Mouse (Mus musculus): ENCODE data around the gene Tmeff1. TPM values are rescaled to one million over a fixed set of nuclear protein-coding genes. Genes with fewer than 3 reads are reported as not detected.
"Not testable (repeated sequence)": the region's sequence is repeated elsewhere in the genome, so short reads cannot be mapped to it uniquely, and the experiment has no call there.

Gene Tmeff1
- polyA plus RNA-seq, 1 experiment, result 1.3 TPM

DNA sequence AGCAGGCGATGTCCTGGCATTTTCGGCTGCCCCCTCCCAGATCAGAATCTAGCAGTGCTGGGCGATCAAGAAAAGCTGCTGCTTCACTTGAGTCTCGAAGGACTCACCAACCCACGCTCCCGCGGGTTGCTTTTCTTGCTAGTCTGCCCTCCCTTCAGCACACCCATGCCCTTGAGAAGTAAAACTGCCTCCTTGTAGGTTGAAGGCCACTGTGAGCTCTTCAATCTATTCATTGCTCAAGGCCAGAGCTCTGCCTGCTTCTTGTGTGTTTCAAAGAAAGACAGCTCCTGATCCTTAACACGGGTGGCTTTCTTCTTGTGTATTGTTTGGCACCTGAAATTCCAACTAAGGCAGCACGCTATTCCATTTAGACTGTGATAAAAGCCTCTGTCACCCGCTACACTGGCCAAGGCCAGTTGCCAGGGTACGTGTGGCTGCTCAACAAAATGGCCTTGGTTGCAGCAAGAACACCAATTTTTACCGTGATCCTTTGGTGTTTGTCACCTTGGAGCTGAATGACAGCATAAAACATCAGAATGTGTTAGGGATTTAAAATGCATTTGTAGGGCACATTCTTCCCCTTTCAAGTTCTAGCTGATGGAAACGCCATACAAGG, 91.7 kb downstream of the Tmeff1 start:
- Histone ChIP-seq H3K36me3 (ENCODE audit: control insufficient read depth, insufficient read depth, low read length) (no peaks in the 10 kb centered on the region), H3K27me3 (ENCODE audit: control insufficient read depth, insufficient read depth, low read length) (no peaks in the 10 kb centered on the region), H3K4me1 (replicated peaks; ENCODE audit: control insufficient read depth, insufficient read depth, low read length) (no peaks in the 10 kb centered on the region), H3K4me3 (ENCODE audit: control insufficient read depth, insufficient read depth, low read length) (no peak overlapping the region), H3K27ac (ENCODE audit: control insufficient read depth, insufficient read depth, low read length) (no peak overlapping the region)
- no peak for DNase-seq
- TF ChIP-seq CTCF (IDR thresholded peaks at IDR 0.05; ENCODE audit: borderline replicate concordance, control insufficient read depth, extremely low read depth, insufficient read depth, low read length, poor library complexity) (no peak), POLR2A (IDR thresholded peaks at IDR 0.05; ENCODE audit: control insufficient read depth, extremely low read depth, insufficient read depth, low read length, poor library complexity) (no peak)
- 95% methylated on average over 13 of the region's 13 CpGs for WGBS

DNA sequence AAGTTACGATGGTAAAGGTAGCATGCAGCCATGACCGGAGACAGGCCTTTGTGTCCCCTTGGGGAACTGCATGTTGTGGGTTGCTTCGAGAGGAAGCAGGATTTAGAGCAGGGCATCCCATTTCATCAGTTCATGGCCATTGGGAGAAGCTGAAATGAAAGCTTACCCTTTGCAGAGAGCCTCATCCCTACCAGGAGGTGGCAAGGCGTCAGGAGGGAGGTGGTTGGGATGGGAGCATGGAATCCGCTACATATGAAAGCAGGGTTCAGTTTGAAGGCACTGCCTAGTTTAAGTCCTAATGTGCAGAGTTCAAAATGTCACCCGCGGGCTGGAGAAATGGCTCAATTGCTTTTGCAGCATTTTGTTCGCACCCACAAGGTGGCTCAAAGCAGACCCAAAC, 92.3 kb downstream of the Tmeff1 start:
- H3K4me1 ChIP-seq (replicated peaks; ENCODE audit: control insufficient read depth, insufficient read depth, low read length), result no peaks in the 10 kb centered on the region
- no peaks in the 10 kb centered on the region for H3K27me3 ChIP-seq (ENCODE audit: control insufficient read depth, insufficient read depth, low read length)
- DNase-seq, result no peak
- TF ChIP-seq CTCF (IDR thresholded peaks at IDR 0.05; ENCODE audit: borderline replicate concordance, control insufficient read depth, extremely low read depth, insufficient read depth, low read length, poor library complexity) (no peak), POLR2A (IDR thresholded peaks at IDR 0.05; ENCODE audit: control insufficient read depth, extremely low read depth, insufficient read depth, low read length, poor library complexity) (no peak)
- H3K36me3 ChIP-seq (ENCODE audit: control insufficient read depth, insufficient read depth, low read length), result no peaks in the 10 kb centered on the region
- WGBS, result 96% methylated on average over 8 of the region's 8 CpGs
- H3K4me3 ChIP-seq (ENCODE audit: control insufficient read depth, insufficient read depth, low read length), result no peak overlapping the region
- H3K27ac ChIP-seq (ENCODE audit: control insufficient read depth, insufficient read depth, low read length), result no peak overlapping the region

DNA sequence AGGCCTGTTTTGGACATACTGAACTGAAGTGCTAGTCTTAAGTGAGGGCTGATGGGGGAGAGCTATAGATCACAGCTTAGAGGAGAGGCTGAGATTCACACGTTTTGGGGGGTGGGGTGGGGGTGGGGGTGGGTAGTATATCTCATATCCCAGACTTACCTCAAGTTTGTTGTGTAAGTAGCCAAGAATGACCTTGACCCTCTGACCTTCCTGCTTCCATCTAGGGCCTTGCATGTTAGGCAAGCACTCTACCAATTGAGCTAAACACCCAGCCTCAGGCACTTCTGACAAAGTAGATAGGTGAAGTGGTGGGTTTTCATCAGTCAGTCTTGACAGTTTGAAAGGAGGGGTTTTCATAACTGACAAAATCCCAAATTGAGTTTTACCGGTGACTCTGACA, 92.8 kb downstream of the Tmeff1 start:
- TF ChIP-seq POLR2A (IDR thresholded peaks at IDR 0.05; ENCODE audit: control insufficient read depth, extremely low read depth, insufficient read depth, low read length, poor library complexity), result no peak
- TF ChIP-seq CTCF (IDR thresholded peaks at IDR 0.05; ENCODE audit: borderline replicate concordance, control insufficient read depth, extremely low read depth, insufficient read depth, low read length, poor library complexity), result no peak
- WGBS, result 93% methylated on average over 2 of the region's 2 CpGs
- Histone ChIP-seq H3K36me3 (ENCODE audit: control insufficient read depth, insufficient read depth, low read length) (no peaks in the 10 kb centered on the region), H3K4me3 (ENCODE audit: control insufficient read depth, insufficient read depth, low read length) (no peak overlapping the region), H3K4me1 (replicated peaks; ENCODE audit: control insufficient read depth, insufficient read depth, low read length) (no peaks in the 10 kb centered on the region), H3K27me3 (ENCODE audit: control insufficient read depth, insufficient read depth, low read length) (no peaks in the 10 kb centered on the region), H3K27ac (ENCODE audit: control insufficient read depth, insufficient read depth, low read length) (no peak overlapping the region)
- DNase-seq, result no peak

DNA sequence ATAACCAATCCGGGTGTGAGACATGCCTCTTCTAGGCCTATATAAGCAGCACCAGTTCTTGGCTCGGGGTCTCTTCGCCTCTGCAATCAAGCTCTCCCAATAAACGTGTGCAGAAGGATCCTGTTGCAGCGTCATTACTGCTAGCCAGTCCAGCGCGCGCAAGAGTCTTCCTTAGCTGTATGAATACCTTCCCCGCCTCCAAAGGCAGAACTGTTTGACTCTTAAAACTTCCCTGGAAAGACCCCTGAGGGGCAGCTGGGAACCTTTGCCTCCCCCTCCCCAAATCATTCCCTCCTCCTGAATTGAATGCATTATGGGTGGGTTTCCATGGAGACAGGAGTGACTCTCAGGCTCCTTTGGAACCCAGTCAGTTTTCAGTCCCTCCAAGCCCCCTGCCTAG, 93.8 kb downstream of the Tmeff1 start:
- Histone ChIP-seq H3K27ac (ENCODE audit: control insufficient read depth, insufficient read depth, low read length) (no peak overlapping the region), H3K36me3 (ENCODE audit: control insufficient read depth, insufficient read depth, low read length) (no peaks in the 10 kb centered on the region), H3K4me1 (replicated peaks; ENCODE audit: control insufficient read depth, insufficient read depth, low read length) (no peaks in the 10 kb centered on the region), H3K4me3 (ENCODE audit: control insufficient read depth, insufficient read depth, low read length) (no peak overlapping the region), H3K27me3 (ENCODE audit: control insufficient read depth, insufficient read depth, low read length) (no peaks in the 10 kb centered on the region)
- DNase-seq, result no peak
- TF ChIP-seq POLR2A (IDR thresholded peaks at IDR 0.05; ENCODE audit: control insufficient read depth, extremely low read depth, insufficient read depth, low read length, poor library complexity) (no peak), CTCF (IDR thresholded peaks at IDR 0.05; ENCODE audit: borderline replicate concordance, control insufficient read depth, extremely low read depth, insufficient read depth, low read length, poor library complexity) (no peak)
- WGBS, result 97% methylated on average over 9 of the region's 9 CpGs

DNA sequence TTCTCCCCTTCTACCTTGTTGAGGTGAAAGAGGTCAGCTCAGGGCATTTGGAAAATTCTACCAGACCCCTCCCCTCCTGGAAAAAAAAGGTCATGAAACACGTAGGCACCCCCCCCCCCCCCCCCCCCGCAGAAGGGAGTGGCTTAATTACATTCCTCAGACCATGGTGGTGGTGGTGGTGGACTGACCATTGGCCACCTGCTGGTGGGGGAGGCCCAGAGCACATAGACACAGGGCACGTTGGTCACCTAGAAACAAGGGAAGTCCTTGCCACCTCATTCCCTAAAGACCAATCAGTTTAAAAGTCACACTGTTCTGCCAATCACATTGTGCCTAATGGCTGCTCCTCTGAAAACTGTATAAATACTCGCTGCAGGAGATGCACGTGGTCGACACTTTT, 94.8 kb downstream of the Tmeff1 start:
- not testable (repeated sequence) for H3K36me3 ChIP-seq (ENCODE audit: control insufficient read depth, insufficient read depth, low read length); H3K27me3 ChIP-seq (ENCODE audit: control insufficient read depth, insufficient read depth, low read length); H3K4me3 ChIP-seq (ENCODE audit: control insufficient read depth, insufficient read depth, low read length); DNase-seq; H3K4me1 ChIP-seq (replicated peaks; ENCODE audit: control insufficient read depth, insufficient read depth, low read length); H3K27ac ChIP-seq (ENCODE audit: control insufficient read depth, insufficient read depth, low read length)
- WGBS, result 69% methylated on average over 6 of the region's 6 CpGs

DNA sequence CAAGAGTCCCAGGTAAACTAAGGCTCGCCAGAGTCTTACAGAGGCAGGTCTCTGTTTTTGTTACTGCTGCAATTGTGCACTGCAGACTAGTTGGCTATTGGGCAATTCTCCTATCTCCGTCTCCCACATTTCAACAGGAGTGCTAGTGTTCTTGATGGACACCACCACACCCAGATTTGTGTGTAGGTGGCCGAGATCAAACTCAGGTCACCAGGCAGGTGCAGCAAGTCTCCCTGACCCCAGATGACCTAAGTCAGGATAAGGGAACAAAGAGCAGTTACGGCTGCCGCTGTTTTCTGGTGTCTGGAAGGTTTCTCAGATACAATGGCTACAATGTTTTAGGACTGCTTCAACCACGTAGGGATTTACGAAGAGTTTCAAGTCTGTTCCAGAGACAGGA, 95.2 kb downstream of the Tmeff1 start:
- H3K27ac ChIP-seq (ENCODE audit: control insufficient read depth, insufficient read depth, low read length), result no peak overlapping the region
- no peak for DNase-seq
- 95% methylated on average over 7 of the region's 7 CpGs for whole genome bisulfite sequencing

DNA sequence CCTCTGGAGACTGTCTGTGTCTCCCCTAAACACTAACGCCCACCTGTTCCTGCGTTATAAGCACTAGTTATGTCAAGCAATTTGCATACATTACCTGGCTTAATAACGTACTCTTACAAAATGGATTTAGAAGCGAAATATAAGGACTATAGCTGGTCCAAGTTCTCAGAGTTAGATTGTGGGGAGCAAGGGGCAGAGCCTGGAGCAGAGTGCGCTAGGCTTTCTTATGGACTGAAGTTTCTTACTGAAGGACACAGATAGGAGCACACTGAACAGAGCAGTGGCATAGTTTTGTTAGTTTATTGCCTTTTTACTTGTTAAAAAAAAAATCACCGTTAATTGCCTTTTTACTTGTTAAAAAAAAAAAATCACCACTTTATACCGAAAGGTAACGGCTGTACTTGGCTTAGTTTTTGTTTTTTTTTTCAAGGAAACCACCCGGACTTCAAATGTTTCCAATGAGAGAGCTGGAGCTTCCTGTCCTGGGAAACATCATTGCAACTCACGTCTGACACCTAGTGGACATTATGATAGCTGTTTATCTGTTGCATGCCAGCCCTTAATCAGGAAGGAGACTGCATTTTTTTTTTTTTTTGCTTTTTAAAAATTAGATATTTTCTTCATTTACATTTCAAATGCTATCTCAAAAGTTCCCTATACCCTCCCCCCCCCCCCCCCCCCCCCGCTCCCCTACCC, 95.8 kb downstream of the Tmeff1 start:
- WGBS, result 47% methylated on average over 10 of the region's 11 CpGs
- DNase-seq, result no peak
- H3K36me3 ChIP-seq (ENCODE audit: control insufficient read depth, insufficient read depth, low read length), result no peaks in the 10 kb centered on the region
- H3K27ac ChIP-seq (ENCODE audit: control insufficient read depth, insufficient read depth, low read length), result no peak overlapping the region
- no peaks in the 10 kb centered on the region for H3K27me3 ChIP-seq (ENCODE audit: control insufficient read depth, insufficient read depth, low read length)
- no peaks in the 10 kb centered on the region for H3K4me1 ChIP-seq (replicated peaks; ENCODE audit: control insufficient read depth, insufficient read depth, low read length)
- TF ChIP-seq POLR2A (IDR thresholded peaks at IDR 0.05; ENCODE audit: control insufficient read depth, extremely low read depth, insufficient read depth, low read length, poor library complexity), result no peak
- TF ChIP-seq CTCF (IDR thresholded peaks at IDR 0.05; ENCODE audit: borderline replicate concordance, control insufficient read depth, extremely low read depth, insufficient read depth, low read length, poor library complexity), result no peak
- H3K4me3 ChIP-seq (ENCODE audit: control insufficient read depth, insufficient read depth, low read length), result no peak overlapping the region

More for the DNA sequence above, 95.2 kb downstream of the Tmeff1 start:
- TF ChIP-seq CTCF (IDR thresholded peaks at IDR 0.05; ENCODE audit: borderline replicate concordance, control insufficient read depth, extremely low read depth, insufficient read depth, low read length, poor library complexity) (no peak), POLR2A (IDR thresholded peaks at IDR 0.05; ENCODE audit: control insufficient read depth, extremely low read depth, insufficient read depth, low read length, poor library complexity) (no peak)
- Histone ChIP-seq H3K4me3 (ENCODE audit: control insufficient read depth, insufficient read depth, low read length) (no peak overlapping the region), H3K36me3 (ENCODE audit: control insufficient read depth, insufficient read depth, low read length) (no peaks in the 10 kb centered on the region), H3K27me3 (ENCODE audit: control insufficient read depth, insufficient read depth, low read length) (no peaks in the 10 kb centered on the region), H3K4me1 (replicated peaks; ENCODE audit: control insufficient read depth, insufficient read depth, low read length) (no peaks in the 10 kb centered on the region)

Data from thymus, adult 2 months (tissue).